Mouse (Mus musculus) lung, embryonic 15.5 days (tissue): ENCODE measurements around the gene Il25. TPM values are rescaled to one million over a fixed set of nuclear protein-coding genes. Genes with fewer than 3 reads are reported as not detected.

Experiments used
- ATAC-seq: fragments of 200-750 bp; cut with Nextera tagmentation; 2 replicates; pipeline ENCODE4 v1.8.0; 2017; ENCODE audit warnings: moderate number of reproducible peaks, borderline replicate concordance; ENCODE audit not compliant: low FRiP score, low TSS enrichment; ENCODE audit errors: extremely low read depth
- H3K27ac ChIP-seq: fragments of 300-500 bp; sonication (generic); 2 replicates; pipeline ENCODE4 v1.5.1; 2015; ENCODE audit warnings: moderate library complexity, mild to moderate bottlenecking, inconsistent platforms
- H3K27me3 ChIP-seq: fragments of 300-500 bp; sonication (generic); 2 replicates; pipeline ENCODE4 v1.6.1; 2015; ENCODE audit warnings: inconsistent platforms
- H3K36me3 ChIP-seq: fragments of 300-500 bp; sonication (generic); 2 replicates; pipeline ENCODE4 v1.6.1; 2015; ENCODE audit warnings: inconsistent platforms
- H3K4me1 ChIP-seq: fragments of 300-500 bp; sonication (generic); 2 replicates; pipeline ENCODE4 v1.6.1; 2015; ENCODE audit warnings: inconsistent platforms
- H3K4me2 ChIP-seq: fragments of 300-500 bp; sonication (generic); 2 replicates; pipeline ENCODE4 v1.6.1; 2015; ENCODE audit warnings: inconsistent platforms, mild to moderate bottlenecking, moderate library complexity
- H3K4me3 ChIP-seq: fragments of 300-500 bp; sonication (generic); 2 replicates; pipeline ENCODE4 v1.5.1; 2015; ENCODE audit warnings: mild to moderate bottlenecking, inconsistent platforms
- H3K9ac ChIP-seq: fragments of 300-500 bp; sonication (generic); 2 replicates; pipeline ENCODE4 v1.6.1; 2015; ENCODE audit warnings: inconsistent platforms
- H3K9me3 ChIP-seq: fragments of 300-500 bp; sonication (generic); 2 replicates; pipeline ENCODE4 v1.6.1; 2016; ENCODE audit warnings: inconsistent platforms
- WGBS: fragments of 180-500 bp; shearing (Covaris S2); methylation state at CpG from one replicate; pipeline ENCODE4 v1.1.7; 2015; 5-methylcytosine and 5-hydroxymethylcytosine counted together
- polyA plus RNA-seq: library from polyadenylated mRNA; unstranded; fragments of >200 nt; fragmentation: Nextera tagmentation; extraction: Ambion mirVana; gene quantifications from 2 replicates; pipeline ENCODE4 v1.2.1, GENCODE M21; 2015

The Il25 gene
- polyA plus RNA-seq, 1 experiment from 2014 or later: 0.19 TPM

DNA sequence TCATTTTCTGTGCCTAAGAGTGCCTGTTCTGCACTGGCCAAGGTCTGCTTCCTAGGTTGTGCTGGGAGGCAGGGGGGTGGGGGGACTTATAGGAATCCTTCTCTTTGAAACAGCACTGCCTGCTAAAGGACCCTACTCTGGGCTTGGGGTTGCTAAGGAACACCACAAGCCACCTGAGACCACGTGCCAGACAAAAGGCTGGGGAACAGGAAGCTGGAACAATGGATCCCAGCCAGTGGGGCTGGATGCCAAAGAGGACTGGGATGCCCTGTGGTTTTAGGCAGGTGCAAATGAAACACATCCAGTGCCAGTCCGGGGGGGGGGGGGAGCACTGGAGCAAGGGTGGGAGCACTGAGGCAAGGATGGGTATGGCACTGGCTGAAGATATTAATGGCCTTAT is 2.1 kb upstream of the Il25 start:
- ATAC-seq: no peak
- no peaks in the 10 kb centered on the region for H3K9me3 ChIP-seq
- no peaks in the 10 kb centered on the region for H3K36me3 ChIP-seq
- no peak overlapping the region for H3K9ac ChIP-seq
- WGBS: 28% methylated on average over 2 of the region's 2 CpGs
- no peak overlapping the region for H3K4me2 ChIP-seq
- no peak overlapping the region for H3K27ac ChIP-seq
- no peak overlapping the region for H3K4me3 ChIP-seq
- H3K27me3 ChIP-seq: 0 out of 2 replicates have a peak, but pooled peaks cover 12% of the 10 kb centered on the region
- H3K4me1 ChIP-seq: peaks cover 22% of the 10 kb centered on the region

DNA sequence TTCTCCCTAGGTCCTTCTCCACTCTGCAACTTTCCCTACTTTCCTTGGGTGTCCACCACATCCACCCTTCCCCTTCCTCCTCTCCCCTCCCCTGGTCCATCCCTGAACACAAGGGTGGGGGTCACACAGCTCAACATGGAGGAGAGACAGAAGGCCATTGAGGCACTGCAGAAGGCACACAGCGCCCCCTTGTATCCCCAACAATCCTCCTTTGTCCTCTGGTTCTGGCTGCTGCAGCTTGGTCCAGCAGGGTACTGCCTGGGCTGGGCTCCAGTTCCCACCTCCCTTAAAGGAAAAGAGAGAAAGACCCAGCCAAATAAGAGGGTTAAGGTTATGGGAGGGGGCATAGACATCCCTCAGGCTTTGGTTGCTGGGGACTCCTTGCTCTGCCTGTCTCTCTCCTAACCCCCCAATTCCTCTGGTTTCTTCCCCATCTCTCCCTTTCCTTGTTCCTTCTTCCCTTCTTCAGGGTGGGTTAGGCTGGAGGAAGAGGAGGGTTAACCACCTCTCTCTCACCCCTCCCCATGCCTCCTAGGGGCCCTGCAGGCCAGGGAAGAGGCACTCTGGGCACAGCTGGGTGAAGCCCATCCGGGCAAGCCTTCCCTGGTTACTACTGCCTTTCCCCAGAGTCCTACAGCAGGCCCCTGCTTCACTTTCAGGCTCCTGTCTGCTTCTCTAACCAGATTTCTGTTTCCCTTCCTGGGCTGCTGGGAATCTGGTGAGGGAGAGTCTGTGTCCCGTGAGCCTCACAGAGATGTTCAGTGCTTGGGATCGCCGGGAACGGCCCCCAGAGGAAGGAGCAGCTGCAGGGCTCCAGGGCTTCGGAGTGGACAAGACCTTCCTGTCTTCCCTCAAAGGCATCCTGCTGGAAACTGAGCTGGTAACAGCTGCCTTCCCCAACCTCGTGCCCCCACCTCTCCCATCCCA is 3.7 kb downstream of the Il25 start, which contains the start of gene Cmtm5:
Gene Cmtm5 (plus strand): TSS at position 358 of the 927 bp plus-strand sequence.
- H3K9me3 ChIP-seq: no peaks in the 10 kb centered on the region
- no peak within 1 kb of the TSS for H3K4me3 ChIP-seq
- ATAC-seq: no peak
- H3K9ac ChIP-seq: no peak within 1 kb of the TSS
- H3K4me1 ChIP-seq: peaks cover 9% of the 10 kb centered on the region; the same call in 1 of the 2 replicates
- no peaks in the 10 kb centered on the region for H3K36me3 ChIP-seq
- WGBS: 32% methylated on average over 8 of the region's 8 CpGs
- no peak within 1 kb of the TSS for H3K4me2 ChIP-seq
- H3K27me3 ChIP-seq: 0 out of 2 replicates have a peak, but pooled peaks cover 4% of the 10 kb centered on the region
- no peak within 1 kb of the TSS for H3K27ac ChIP-seq

DNA sequence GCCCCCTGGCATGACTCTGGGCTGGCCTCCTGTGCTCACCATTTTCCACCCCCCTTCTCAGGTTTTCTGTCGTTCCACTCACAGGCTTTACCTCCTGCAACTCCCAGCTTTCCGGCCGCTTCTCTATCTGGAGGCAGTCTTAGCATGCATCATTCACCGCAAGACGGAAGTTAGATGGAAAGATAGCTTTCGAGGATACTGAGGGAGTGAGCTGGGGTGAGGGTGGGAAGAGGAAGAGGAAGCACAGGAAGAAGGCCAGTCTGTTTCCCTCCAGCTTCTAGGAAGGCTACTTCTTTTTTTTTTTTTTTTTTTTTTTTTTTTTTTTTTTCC is 4.3 kb downstream of the Il25 start:
- Histone ChIP-seq H3K36me3 (no peaks in the 10 kb centered on the region), H3K4me2 (no peak overlapping the region), H3K9me3 (no peaks in the 10 kb centered on the region), H3K27me3 (0 out of 2 replicates have a peak, but pooled peaks cover 7% of the 10 kb centered on the region), H3K4me1 (peaks cover 9% of the 10 kb centered on the region; the same call in 1 of the 2 replicates), H3K27ac (no peak overlapping the region), H3K9ac (no peak overlapping the region), H3K4me3 (no peak overlapping the region)
- ATAC-seq: no peak
- WGBS: 44% methylated on average over 6 of the region's 6 CpGs

DNA sequence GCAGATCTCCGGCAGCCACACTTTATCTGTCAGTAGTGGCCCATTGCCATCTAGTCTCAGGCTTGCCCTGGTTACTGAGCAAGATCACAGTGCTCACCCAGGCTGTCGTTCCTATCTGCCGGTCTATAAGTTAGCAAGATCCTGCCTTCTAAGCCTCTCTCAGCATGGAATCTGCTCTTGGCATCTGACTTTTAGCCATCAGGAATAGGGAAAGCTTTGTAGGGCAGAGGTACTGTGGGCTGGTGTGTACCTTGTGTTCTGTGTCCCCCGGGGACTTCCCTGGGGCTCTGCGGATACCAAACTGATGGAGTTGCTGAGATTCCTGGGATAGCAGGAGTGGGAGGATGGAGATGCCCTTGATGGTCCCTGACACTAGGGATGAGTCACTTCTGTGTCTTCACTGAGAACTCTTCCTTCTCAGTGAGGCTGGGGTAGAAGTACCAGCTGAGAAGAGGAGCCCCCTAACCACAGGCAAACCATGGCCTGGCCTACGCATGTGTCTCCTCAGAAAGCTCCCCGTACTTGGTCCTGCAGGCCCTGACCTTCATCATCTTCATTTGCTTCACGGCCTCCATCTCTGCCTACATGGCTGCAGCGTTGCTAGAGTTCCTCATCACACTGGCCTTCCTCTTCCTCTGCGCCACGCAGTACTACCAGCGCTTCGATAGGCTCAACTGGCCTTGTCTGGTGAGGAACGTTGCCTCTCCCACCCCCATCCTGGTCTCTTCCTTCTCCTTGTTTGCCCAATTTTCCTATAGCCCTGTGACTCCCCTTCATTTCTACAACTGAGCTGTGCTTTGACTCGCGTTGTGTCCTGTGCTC is 5.1 kb downstream of the Il25 start:
- no peak for ATAC-seq
- Histone ChIP-seq H3K9me3 (no peaks in the 10 kb centered on the region), H3K4me1 (peaks cover 9% of the 10 kb centered on the region; the same call in 1 of the 2 replicates), H3K4me2 (no peak overlapping the region), H3K9ac (no peak overlapping the region), H3K27me3 (0 out of 2 replicates have a peak, but pooled peaks cover 7% of the 10 kb centered on the region), H3K27ac (no peak overlapping the region), H3K36me3 (no peaks in the 10 kb centered on the region), H3K4me3 (no peak overlapping the region)
- WGBS: 87% methylated on average over 16 of the region's 16 CpGs

DNA sequence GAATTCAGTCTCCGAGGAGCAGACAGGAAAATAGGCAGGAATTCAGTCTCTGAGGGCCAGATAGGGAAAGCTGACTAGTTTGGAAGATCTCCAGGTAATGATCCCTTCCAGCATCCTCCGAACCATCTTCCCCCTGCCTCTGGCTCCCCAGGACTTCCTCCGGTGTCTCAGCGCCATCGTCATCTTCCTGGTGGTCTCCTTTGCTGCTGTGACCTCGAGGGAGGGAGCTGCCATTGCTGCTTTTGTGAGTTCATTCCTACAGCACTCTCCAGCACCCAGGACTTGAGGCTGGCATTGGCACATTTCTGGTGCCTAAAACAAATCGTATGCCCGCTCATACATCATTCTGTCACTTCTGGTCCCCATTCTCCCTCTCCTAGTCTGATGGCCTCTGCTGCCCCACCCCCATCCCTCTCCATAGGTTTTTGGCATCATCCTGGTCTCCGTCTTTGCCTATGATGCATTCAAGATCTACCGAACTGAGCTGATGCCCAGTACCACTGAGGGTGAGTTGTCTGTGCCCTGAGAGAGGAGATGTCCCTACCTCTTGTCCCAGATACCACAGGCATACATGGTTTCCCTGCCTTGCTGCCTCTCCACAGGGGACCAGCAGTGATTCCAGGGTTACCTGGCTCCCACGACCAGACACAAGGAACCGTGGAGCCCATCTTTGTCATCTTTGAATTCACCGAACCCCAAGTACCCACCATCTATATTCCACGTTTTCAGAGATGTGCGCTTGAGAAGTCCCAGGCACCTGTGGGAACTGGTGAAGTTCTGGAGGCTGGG is 6.1 kb downstream of the Il25 start:
- Histone ChIP-seq H3K27me3 (0 out of 2 replicates have a peak, but pooled peaks cover 7% of the 10 kb centered on the region), H3K36me3 (no peaks in the 10 kb centered on the region), H3K4me1 (peaks cover 5% of the 10 kb centered on the region; the same call in 1 of the 2 replicates), H3K4me2 (no peak overlapping the region), H3K9me3 (no peaks in the 10 kb centered on the region), H3K27ac (no peak overlapping the region), H3K9ac (no peak overlapping the region), H3K4me3 (no peak overlapping the region)
- WGBS: 74% methylated on average over 15 of the region's 15 CpGs
- ATAC-seq: no peak

DNA sequence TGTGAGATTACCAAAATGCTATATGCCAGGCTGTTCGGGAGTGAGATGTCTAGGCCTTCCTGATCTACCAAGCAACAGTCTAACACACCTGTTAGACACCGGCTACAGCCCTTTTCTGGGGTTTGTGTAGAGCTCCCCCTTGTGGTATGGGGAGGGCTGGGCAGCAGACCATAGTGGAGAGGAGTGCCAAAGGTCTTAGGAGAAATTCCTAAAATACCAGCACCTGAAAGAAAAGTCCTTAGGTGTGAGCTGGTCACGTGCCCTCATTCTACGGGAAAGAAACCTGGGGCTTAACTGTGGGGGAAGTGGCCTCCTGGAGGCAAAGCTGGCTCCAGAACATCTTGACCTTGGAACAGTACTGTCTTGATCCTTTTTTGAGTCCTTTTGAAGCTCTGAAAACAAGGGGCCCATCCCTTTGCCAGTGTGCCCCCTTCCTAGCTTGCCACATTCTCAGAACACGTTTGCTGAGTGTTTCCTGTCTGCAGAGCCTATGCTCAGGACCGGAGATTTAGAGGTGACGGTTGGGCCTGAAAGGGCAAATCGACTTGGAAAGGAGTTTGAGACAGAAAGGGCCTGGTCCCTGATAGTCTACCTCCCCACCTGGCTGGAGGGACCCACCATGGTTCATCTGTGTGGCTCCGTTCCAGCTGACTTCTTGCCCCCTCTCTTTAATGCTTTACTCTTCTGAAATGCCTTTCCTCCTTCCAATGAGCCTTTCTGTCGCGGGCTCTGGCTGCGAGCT is 7.1 kb downstream of the Il25 start:
- WGBS: 40% methylated on average over 12 of the region's 12 CpGs
- Histone ChIP-seq H3K4me2 (no peak overlapping the region), H3K27ac (peak overlapping the region; percentile 37), H3K9me3 (no peaks in the 10 kb centered on the region), H3K4me1 (peaks cover 5% of the 10 kb centered on the region; the same call in 1 of the 2 replicates), H3K27me3 (0 out of 2 replicates have a peak, but pooled peaks cover 7% of the 10 kb centered on the region), H3K36me3 (no peaks in the 10 kb centered on the region), H3K9ac (no peak overlapping the region), H3K4me3 (no peak overlapping the region)
- ATAC-seq: peak; percentile 73; the same call in 1 of the 2 replicates

DNA sequence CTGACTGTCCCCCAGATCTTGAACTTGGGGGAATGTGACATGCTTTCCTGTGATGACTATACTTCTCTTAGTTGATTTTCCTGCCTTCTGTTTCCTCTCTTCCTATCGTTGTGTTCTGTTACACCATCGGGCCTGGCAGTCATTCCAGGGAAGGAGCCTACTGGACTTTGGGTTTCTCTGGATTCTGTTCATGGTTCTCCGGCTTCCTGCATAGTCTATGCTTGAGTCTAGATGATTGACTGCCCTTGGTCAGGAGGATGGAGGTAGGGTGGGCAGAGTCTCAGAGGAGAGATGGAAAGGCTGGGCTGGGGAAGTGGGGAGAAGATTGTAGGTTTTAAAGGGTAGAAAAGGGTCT is 7.7 kb downstream of the Il25 start:
- no peak for ATAC-seq
- WGBS: 66% methylated on average over 3 of the region's 3 CpGs
- H3K27ac ChIP-seq: peak overlapping the region; percentile 37; the same call in 1 of the 2 replicates
- no peak overlapping the region for H3K9ac ChIP-seq
- no peak overlapping the region for H3K4me2 ChIP-seq
- no peaks in the 10 kb centered on the region for H3K36me3 ChIP-seq
- no peak overlapping the region for H3K4me3 ChIP-seq
- H3K9me3 ChIP-seq: no peaks in the 10 kb centered on the region
- H3K4me1 ChIP-seq: peaks cover 5% of the 10 kb centered on the region; the same call in 1 of the 2 replicates
- H3K27me3 ChIP-seq: 0 out of 2 replicates have a peak, but pooled peaks cover 4% of the 10 kb centered on the region

DNA sequence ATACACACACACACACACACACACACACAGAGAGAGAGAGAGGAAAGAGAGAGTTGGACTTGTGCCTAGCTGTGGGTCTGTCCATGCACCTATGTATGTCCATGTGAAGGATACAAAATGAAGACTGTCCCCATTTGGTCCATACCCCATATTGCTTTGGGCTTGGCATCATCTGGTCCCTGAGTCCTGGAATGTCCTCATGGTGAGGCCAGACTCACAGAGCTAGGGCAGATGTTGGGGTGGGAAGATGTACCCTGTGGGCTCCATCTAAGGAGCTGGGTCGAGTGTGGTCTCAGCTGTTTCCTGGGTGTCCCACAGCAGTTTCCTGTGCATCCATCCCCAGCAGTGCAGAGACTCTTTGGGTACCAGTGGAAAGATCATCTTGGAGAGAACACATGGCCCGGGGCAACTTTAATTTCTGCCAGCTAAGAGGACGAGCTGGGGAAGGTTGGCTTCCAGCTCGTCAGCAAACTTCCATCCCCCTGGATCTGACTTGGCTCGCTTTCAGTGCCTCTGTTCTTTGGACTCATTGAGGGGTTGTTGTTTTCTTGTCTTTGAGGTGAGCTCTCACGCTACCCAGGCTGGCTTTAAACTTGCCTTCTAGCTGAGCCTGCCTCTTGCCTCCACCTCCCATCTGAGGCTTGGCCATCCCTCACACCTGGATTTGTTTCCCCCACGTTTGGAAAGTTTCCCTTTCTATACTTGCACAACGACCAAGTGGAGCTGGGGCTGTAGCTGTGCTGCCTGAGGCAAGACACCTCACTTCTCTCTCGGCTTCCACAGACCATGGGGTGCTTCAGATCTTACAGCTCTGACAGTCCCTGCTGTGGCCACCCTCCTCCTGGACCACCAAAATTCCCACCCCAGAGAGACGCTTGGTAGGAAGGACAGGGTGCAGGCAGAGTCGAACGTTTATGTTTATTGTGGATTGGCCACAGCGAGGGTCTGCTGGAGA is 8.8 kb downstream of the Il25 start:
- no peaks in the 10 kb centered on the region for H3K9me3 ChIP-seq
- no peak overlapping the region for H3K4me2 ChIP-seq
- H3K27me3 ChIP-seq: 0 out of 2 replicates have a peak, but pooled peaks cover 2% of the 10 kb centered on the region
- H3K4me3 ChIP-seq: no peak overlapping the region
- 54% methylated on average over 13 of the region's 13 CpGs for WGBS
- peaks cover 5% of the 10 kb centered on the region; the same call in 1 of the 2 replicates for H3K4me1 ChIP-seq
- no peak for ATAC-seq
- no peak overlapping the region for H3K9ac ChIP-seq
- H3K36me3 ChIP-seq: no peaks in the 10 kb centered on the region
- H3K27ac ChIP-seq: no peak overlapping the region

DNA sequence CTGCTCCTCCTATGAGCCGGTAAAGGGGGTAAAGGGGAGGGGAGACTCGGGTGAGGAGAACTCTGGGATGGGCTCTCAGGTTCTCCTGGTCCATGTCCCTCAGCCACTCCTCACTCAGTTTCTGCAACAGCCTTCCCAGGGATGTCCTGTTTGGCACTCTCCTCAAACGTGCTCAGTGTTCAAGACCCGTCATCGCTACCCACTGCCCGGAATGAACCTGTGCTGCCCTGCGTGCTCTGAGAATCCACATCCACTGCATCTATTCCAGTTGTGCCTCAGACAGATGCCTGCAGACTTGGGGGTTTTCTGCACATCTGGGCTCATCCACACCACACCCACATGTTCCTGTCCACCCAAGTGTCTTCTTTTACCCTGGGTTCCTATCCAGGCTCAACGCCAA is 10.0 kb downstream of the Il25 start:
- Histone ChIP-seq H3K36me3 (no peaks in the 10 kb centered on the region), H3K27ac (no peak overlapping the region)
- 78% methylated on average over 8 of the region's 8 CpGs for WGBS

DNA sequence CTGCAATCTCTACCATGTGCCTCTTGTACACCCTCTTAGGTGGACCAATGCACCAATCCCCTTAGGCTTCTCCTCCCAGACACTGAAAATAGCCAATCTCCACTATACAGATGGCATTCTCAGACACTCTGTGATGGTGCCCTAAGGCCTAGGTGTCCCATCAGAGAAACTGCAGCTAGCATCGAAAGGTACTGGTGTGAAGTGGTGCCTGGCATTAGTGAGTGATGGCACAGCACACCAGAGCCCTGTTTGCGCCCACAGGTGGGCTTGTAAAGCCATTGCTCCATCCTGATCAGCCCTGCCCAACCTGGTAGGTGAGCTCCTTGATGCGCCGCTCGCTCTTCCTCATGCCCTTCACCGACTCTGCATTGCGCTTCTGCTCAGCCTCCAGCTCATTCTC is 11.5 kb downstream of the Il25 start:
- WGBS: 91% methylated on average over 7 of the region's 7 CpGs
- no peaks in the 10 kb centered on the region for H3K36me3 ChIP-seq
- ATAC-seq: no peak
- H3K27ac ChIP-seq: no peak overlapping the region
- H3K4me1 ChIP-seq: peaks cover 5% of the 10 kb centered on the region; the same call in 1 of the 2 replicates
- H3K9me3 ChIP-seq: no peaks in the 10 kb centered on the region
- H3K9ac ChIP-seq: no peak overlapping the region
- H3K4me2 ChIP-seq: no peak overlapping the region
- 0 out of 2 replicates have a peak, but pooled peaks cover 2% of the 10 kb centered on the region for H3K27me3 ChIP-seq
- no peak overlapping the region for H3K4me3 ChIP-seq

More for the DNA sequence above, 10.0 kb downstream of the Il25 start:
- ATAC-seq: no peak
- no peak overlapping the region for H3K4me3 ChIP-seq
- H3K4me2 ChIP-seq: no peak overlapping the region
- H3K27me3 ChIP-seq: 0 out of 2 replicates have a peak, but pooled peaks cover 2% of the 10 kb centered on the region
- no peak overlapping the region for H3K9ac ChIP-seq
- H3K9me3 ChIP-seq: no peaks in the 10 kb centered on the region
- peaks cover 5% of the 10 kb centered on the region; the same call in 1 of the 2 replicates for H3K4me1 ChIP-seq
